Mouse (Mus musculus) neutrophil, adult 5-6 weeks (primary cell): Measurements from ENCODE around the gene Usp2. TPM values are rescaled to one million over a fixed set of nuclear protein-coding genes. Genes with fewer than 3 reads are reported as not detected.

Experiments
- ATAC-seq: fragments of 151-379, 151-347 bp; 2 replicates; pipeline ENCODE4 v1.8.0; 2017; ENCODE audit warnings: mild to moderate bottlenecking, moderate TSS enrichment; ENCODE audit not compliant: insufficient number of reproducible peaks, poor library complexity, low FRiP score, severe bottlenecking; ENCODE audit errors: extremely low read depth
- total RNA-seq: library from RNA; stranded (forward); fragments of 200-1000 nt; gene quantifications from 2 replicates; pipeline ENCODE4 v1.2.3, GENCODE M21; 2017

Usp2 gene
- total RNA-seq, 1 experiment from 2014 or later: 0.81 TPM

- ATAC-seq: no peak
Observed at GRCm38 (mm10) chr9:44085741-44086665, 19.2 kb downstream of the Usp2 start.

GRCm38 (mm10) chr9:44086960-44087359, 20.1 kb downstream of the Usp2 start:
- ATAC-seq: no peak

GRCm38 (mm10) chr9:44087761-44088455, 21.1 kb downstream of the Usp2 start:
- no peak for ATAC-seq

- ATAC-seq: peak; percentile 62
Observed at GRCm38 (mm10) chr9:44088877-44089608, 22.2 kb downstream of the Usp2 start.

GRCm38 (mm10) chr9:44093612-44094503, 27.0 kb downstream of the Usp2 start:
- peak; percentile 52 for ATAC-seq

- ATAC-seq: no peak
Observed at GRCm38 (mm10) chr9:44094737-44095136, 27.9 kb downstream of the Usp2 start.

GRCm38 (mm10) chr9:44095781-44096180, 29.0 kb downstream of the Usp2 start:
- no peak for ATAC-seq

- ATAC-seq: no peak
Observed at GRCm38 (mm10) chr9:44096536-44096935, 29.7 kb downstream of the Usp2 start.

- ATAC-seq: no peak
Observed at GRCm38 (mm10) chr9:44101490-44101889, 34.7 kb downstream of the Usp2 start, which contains the start of gene Mfrp. TSS of gene Mfrp (plus strand) at chr9:44101729.

GRCm38 (mm10) chr9:44104881-44105280, 38.1 kb downstream of the Usp2 start:
- ATAC-seq: no peak

GRCm38 (mm10) chr9:44105781-44106180, 39.0 kb downstream of the Usp2 start:
- ATAC-seq: no peak

GRCm38 (mm10) chr9:44106182-44106581, 39.4 kb downstream of the Usp2 start:
- no peak for ATAC-seq

GRCm38 (mm10) chr9:44106596-44106995, 39.8 kb downstream of the Usp2 start:
- no peak for ATAC-seq

GRCm38 (mm10) chr9:44107110-44107509, 40.3 kb downstream of the Usp2 start, which contains the start of gene C1qtnf5:
TSS of gene C1qtnf5 (plus strand) at chr9:44107245.
- ATAC-seq: no peak

GRCm38 (mm10) chr9:44107557-44108179, 40.8 kb downstream of the Usp2 start:
- no peak for ATAC-seq

GRCm38 (mm10) chr9:44108269-44109055, 41.6 kb downstream of the Usp2 start:
- ATAC-seq: no peak
